Mouse (Mus musculus) heart, adult 11 months (tissue): ENCODE data around the gene Cep97.
"Not testable (repeated sequence)": the region's sequence is repeated elsewhere in the genome, so short reads cannot be mapped to it uniquely, and the experiment has no call there.

Source experiments
- DNase-seq: peaks from one replicate; pipeline ENCODE4 v3.0.0; 2022

The Cep97 gene

GRCm38 (mm10) chr16:55934453-55935037, at the start of gene Cep97:
TSS of gene Cep97 (minus strand) at chr16:55934855.
- peak; percentile 100 for DNase-seq

- DNase-seq = no peak
Measured at GRCm38 (mm10) chr16:55974903-55975285, 40.2 kb upstream of the Cep97 start.

- peak; percentile 100 for DNase-seq
Measured at GRCm38 (mm10) chr16:55974256-55974902, 39.7 kb upstream of the Cep97 start.

- peak; percentile 100 for DNase-seq
Measured at GRCm38 (mm10) chr16:55973431-55974255, 39.0 kb upstream of the Cep97 start, which contains the start of gene Zbtb11. TSS of gene Zbtb11 (plus strand) at chr16:55973883.

- peak; percentile 69 for DNase-seq
Measured at GRCm38 (mm10) chr16:55972626-55973201, 38.1 kb upstream of the Cep97 start.

GRCm38 (mm10) chr16:55971735-55972615, 37.3 kb upstream of the Cep97 start:
- peak; percentile 58 for DNase-seq

GRCm38 (mm10) chr16:55970416-55970815, 35.8 kb upstream of the Cep97 start:
- no peak for DNase-seq

GRCm38 (mm10) chr16:55969147-55969546, 34.5 kb upstream of the Cep97 start:
- DNase-seq = peak; percentile 90

GRCm38 (mm10) chr16:55967221-55967620, 32.6 kb upstream of the Cep97 start:
- peak; percentile 70 for DNase-seq

- peak; percentile 99 for DNase-seq
Measured at GRCm38 (mm10) chr16:55966212-55966871, 31.7 kb upstream of the Cep97 start, which contains the start of gene Rpl24. TSS of gene Rpl24 (plus strand) at chr16:55966275.

- DNase-seq = peak; percentile 69
Measured at GRCm38 (mm10) chr16:55964126-55964949, 29.7 kb upstream of the Cep97 start.

GRCm38 (mm10) chr16:55963068-55963467, 28.4 kb upstream of the Cep97 start:
- peak; percentile 25 for DNase-seq

GRCm38 (mm10) chr16:55954196-55954595, 19.5 kb upstream of the Cep97 start:
- DNase-seq = not testable (repeated sequence)

GRCm38 (mm10) chr16:55952771-55953170, 18.1 kb upstream of the Cep97 start:
- no peak for DNase-seq

- peak; percentile 53 for DNase-seq
Measured at GRCm38 (mm10) chr16:55951679-55952327, 17.1 kb upstream of the Cep97 start.

- peak; percentile 86 for DNase-seq
Measured at GRCm38 (mm10) chr16:55950946-55951678, 16.5 kb upstream of the Cep97 start.

GRCm38 (mm10) chr16:55950462-55950861, 15.8 kb upstream of the Cep97 start:
- peak; percentile 86 for DNase-seq

- DNase-seq = peak; percentile 86
Measured at GRCm38 (mm10) chr16:55948963-55949362, 14.3 kb upstream of the Cep97 start.

- DNase-seq = not testable (repeated sequence)
Measured at GRCm38 (mm10) chr16:55947876-55948410, 13.3 kb upstream of the Cep97 start.
